Mouse (Mus musculus) lung, adult 2 months (tissue): ENCODE data around the gene Wdr74. TPM values are rescaled to one million over a fixed set of nuclear protein-coding genes. Genes with fewer than 3 reads are reported as not detected.
"Not testable (repeated sequence)": the region's sequence is repeated elsewhere in the genome, so short reads cannot be mapped to it uniquely, and the experiment has no call there.

ENCODE experiments used
- DNase-seq: peaks from one replicate; pipeline ENCODE4 v3.0.0; 2022
- H3K4me1 ChIP-seq: fragments of 200-500 bp; 2 replicates; pipeline ENCODE4 v1.6.1; 2011; ENCODE audit warnings: low read length; ENCODE audit not compliant: control insufficient read depth, insufficient read depth
- H3K4me3 ChIP-seq: fragments of 200-500 bp; replicated peaks from 2 replicates; pipeline ENCODE3; 2011; ENCODE audit warnings: low read depth, mild to moderate bottlenecking, control low read depth, low read length; ENCODE audit errors: extremely low read depth
- CTCF ChIP-seq: fragments of 200-500 bp; IDR thresholded peaks from 2 replicates; pipeline ENCODE4 v1.5.1; 2011; ENCODE audit warnings: mild to moderate bottlenecking, low read length, control low read depth; ENCODE audit not compliant: insufficient read depth
- POLR2A ChIP-seq: fragments of 200-500 bp; IDR thresholded peaks from 2 replicates; pipeline ENCODE4 v1.6.1; 2011; ENCODE audit warnings: low read depth, mild to moderate bottlenecking, control low read depth, low read length, borderline replicate concordance; ENCODE audit errors: extremely low read depth
- WGBS: fragments of 180-500 bp; shearing (Covaris S2); methylation state at CpG from one replicate; pipeline ENCODE4 v1.1.7; 2018; 5-methylcytosine and 5-hydroxymethylcytosine counted together
- polyA plus RNA-seq: library from polyadenylated mRNA; depleted of rRNA; stranded (reverse); fragments of >200 nt; gene quantifications from 2 replicates; pipeline ENCODE4 v1.2.3, GENCODE M21; 2012

The Wdr74 gene
- polyA plus RNA-seq, 1 experiment, result 21.3 TPM

- H3K4me3 ChIP-seq, result no peak overlapping the region
- WGBS, result 85% methylated on average over 10 of the region's 10 CpGs
- TF ChIP-seq CTCF, result no peak
- TF ChIP-seq POLR2A, result no peak
Observed at GRCm38 (mm10) chr19:8715868-8716766, 19.5 kb upstream of the Wdr74 start.

GRCm38 (mm10) chr19:8716767-8717475, 18.7 kb upstream of the Wdr74 start:
- TF ChIP-seq POLR2A (no peak), CTCF (no peak)
- WGBS, result 83% methylated on average over 8 of the region's 10 CpGs

More at GRCm38 (mm10) chr19:8715868-8716766, 19.5 kb upstream of the Wdr74 start:
- no peak for DNase-seq
- peaks cover 4% of the 10 kb centered on the region; the same call in 1 of the 2 replicates for H3K4me1 ChIP-seq

GRCm38 (mm10) chr19:8718357-8718756, 17.3 kb upstream of the Wdr74 start:
- no peak for TF ChIP-seq POLR2A
- TF ChIP-seq CTCF, result peak; percentile 62; the same call in 1 of the 2 replicates
- WGBS, result 50% methylated on average over 3 of the region's 3 CpGs
- Histone ChIP-seq H3K4me1 (no peaks in the 10 kb centered on the region; the same call in 1 of the 2 replicates), H3K4me3 (no peak overlapping the region)
- DNase-seq, result peak; percentile 62

More at GRCm38 (mm10) chr19:8716767-8717475, 18.7 kb upstream of the Wdr74 start:
- Histone ChIP-seq H3K4me1 (no peaks in the 10 kb centered on the region; the same call in 1 of the 2 replicates), H3K4me3 (no peak overlapping the region)
- DNase-seq, result no peak

GRCm38 (mm10) chr19:8719037-8719436, 16.6 kb upstream of the Wdr74 start:
- H3K4me3 ChIP-seq, H3K4me1 ChIP-seq, DNase-seq: not testable (repeated sequence)

- Histone ChIP-seq H3K4me1 (no peaks in the 10 kb centered on the region; the same call in none of the 2 replicates), H3K4me3 (no peak overlapping the region)
- WGBS, result 33% methylated on average over 1 of the region's 1 CpGs
- no peak for DNase-seq
- TF ChIP-seq POLR2A, result no peak
Observed at GRCm38 (mm10) chr19:8721378-8721777, 14.2 kb upstream of the Wdr74 start.

- TF ChIP-seq CTCF, result no peak
- no peak for TF ChIP-seq POLR2A
- WGBS, result 51% methylated on average over 4 of the region's 4 CpGs
- no peak for DNase-seq
- Histone ChIP-seq H3K4me3 (no peak overlapping the region), H3K4me1 (no peaks in the 10 kb centered on the region; the same call in none of the 2 replicates)
Observed at GRCm38 (mm10) chr19:8722021-8722420, 13.6 kb upstream of the Wdr74 start.

- no peak for DNase-seq
- H3K4me3 ChIP-seq, result peak overlapping the region; percentile 100
- 0% methylated on average over 5 of the region's 5 CpGs for WGBS
- H3K4me1 ChIP-seq, result no peaks in the 10 kb centered on the region; the same call in none of the 2 replicates
- TF ChIP-seq CTCF (no peak), POLR2A (no peak)
Observed at GRCm38 (mm10) chr19:8722559-8722906, 13.1 kb upstream of the Wdr74 start.

GRCm38 (mm10) chr19:8722907-8723573, 12.6 kb upstream of the Wdr74 start, which contains the start of gene Slc3a2:
TSS of gene Slc3a2 (minus strand) at chr19:8723369.
- H3K4me3 ChIP-seq, result peak within 1 kb of the TSS; percentile 100
- DNase-seq, result peak; percentile 93
- TF ChIP-seq POLR2A (peak; percentile 88; the same call in 1 of the 2 replicates), CTCF (no peak)
- H3K4me1 ChIP-seq, result no peaks in the 10 kb centered on the region; the same call in none of the 2 replicates
- under 1% methylated on average over 50 of the region's 50 CpGs for WGBS
